Mouse (Mus musculus): ENCODE data around the gene Ndufb4. TPM values are rescaled to one million over a fixed set of nuclear protein-coding genes. Genes with fewer than 3 reads are reported as not detected.
A peak's percentile ranks its signal among the peaks of the same experiment; 100 is the strongest.

The Ndufb4 gene
- polyA plus RNA-seq, 1 experiment from 2014 or later, result 58.1 TPM

DNA sequence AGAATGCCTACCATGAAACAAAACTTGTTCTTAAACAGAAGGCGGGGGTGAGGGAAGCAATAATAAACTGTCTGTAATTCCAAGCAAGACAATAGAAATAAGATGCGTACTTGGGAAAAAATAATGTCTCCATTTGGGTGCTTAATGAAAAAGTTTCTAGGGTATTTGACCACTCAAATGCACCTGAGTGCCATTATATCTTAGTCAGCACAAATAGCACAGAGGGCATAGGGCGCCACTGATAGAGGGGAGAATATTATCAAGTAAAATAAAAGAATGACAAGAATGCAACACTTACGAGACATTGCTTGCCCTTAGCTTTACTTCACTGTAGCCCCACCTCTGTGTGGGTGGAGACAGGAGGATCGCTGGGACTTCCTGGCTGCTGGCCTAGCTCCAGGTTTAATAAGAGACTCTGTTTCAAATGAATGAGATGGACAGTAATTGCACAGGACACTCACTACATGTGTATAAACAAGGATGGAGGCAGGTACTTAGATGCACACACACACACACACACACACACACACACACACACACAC is 11.2 kb upstream of the Ndufb4 start:
- H3K27ac ChIP-seq (ENCODE audit: low read depth, low read length), result no peak overlapping the region
- no peaks in the 10 kb centered on the region for H3K36me3 ChIP-seq (ENCODE audit: control insufficient read depth, insufficient read depth, low read length)
- no peak for ATAC-seq (ENCODE audit: low FRiP score, low TSS enrichment)
- H3K4me3 ChIP-seq (ENCODE audit: low read length), result no peak overlapping the region
- H3K4me2 ChIP-seq (replicated peaks; ENCODE audit: low read depth, low read length), result no peak overlapping the region
- H3K27me3 ChIP-seq (ENCODE audit: control insufficient read depth, insufficient read depth, low read length), result no peaks in the 10 kb centered on the region
- no peaks in the 10 kb centered on the region for H3K4me1 ChIP-seq (ENCODE audit: control insufficient read depth, insufficient read depth, low read length)
- no peak overlapping the region for H3K9ac ChIP-seq (ENCODE audit: low read depth, low read length)
- WGBS, result 76% methylated on average over 5 of the region's 5 CpGs
- no peaks in the 10 kb centered on the region for H3K9me3 ChIP-seq (ENCODE audit: control insufficient read depth, low read length)

DNA sequence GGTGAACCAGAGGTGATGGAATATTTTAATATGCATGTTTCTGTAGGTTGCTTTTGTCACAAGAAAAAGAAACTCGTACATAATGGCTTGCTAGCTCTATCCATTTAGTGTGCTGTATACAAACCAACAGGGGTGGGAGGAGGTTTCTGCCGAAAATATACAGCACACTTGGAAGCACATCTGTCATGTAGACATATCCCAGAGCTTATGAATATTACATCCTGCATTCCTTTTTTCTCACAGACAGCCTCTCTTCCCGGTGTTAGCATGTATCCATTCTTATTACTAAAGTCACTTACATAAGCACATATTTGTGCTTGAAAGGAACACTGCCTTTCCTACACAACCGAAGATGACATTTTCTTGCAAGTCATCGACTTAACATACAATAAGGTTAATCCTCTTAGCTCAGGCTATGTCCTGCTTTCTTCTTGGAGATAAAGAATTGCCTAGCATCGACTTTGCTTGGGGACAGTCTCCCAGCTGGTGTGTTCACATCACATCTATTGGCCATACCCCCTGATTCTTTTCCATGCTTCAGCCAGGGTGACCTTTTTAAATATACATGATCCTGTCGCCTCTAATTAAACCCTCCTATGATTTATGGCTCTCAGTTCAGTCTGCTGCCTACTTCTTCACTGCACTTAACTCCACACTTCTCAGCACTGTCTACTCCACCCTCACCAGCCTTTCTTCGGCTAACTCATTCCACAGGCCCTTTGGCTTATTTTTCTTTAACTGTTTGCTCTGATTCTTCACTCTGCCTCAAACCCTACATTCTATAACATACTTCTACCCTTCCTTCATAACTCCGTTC is 9.6 kb upstream of the Ndufb4 start:
- H3K27ac ChIP-seq (ENCODE audit: low read depth, low read length), result no peak overlapping the region
- no peaks in the 10 kb centered on the region for H3K9me3 ChIP-seq (ENCODE audit: control insufficient read depth, low read length)
- H3K4me1 ChIP-seq (ENCODE audit: control insufficient read depth, insufficient read depth, low read length), result no peaks in the 10 kb centered on the region
- no peak overlapping the region for H3K4me3 ChIP-seq (ENCODE audit: low read length)
- H3K36me3 ChIP-seq (ENCODE audit: control insufficient read depth, insufficient read depth, low read length), result no peaks in the 10 kb centered on the region
- ATAC-seq (ENCODE audit: low FRiP score, low TSS enrichment), result no peak
- H3K4me2 ChIP-seq (replicated peaks; ENCODE audit: low read depth, low read length), result no peak overlapping the region
- H3K9ac ChIP-seq (ENCODE audit: low read depth, low read length), result no peak overlapping the region
- no peaks in the 10 kb centered on the region for H3K27me3 ChIP-seq (ENCODE audit: control insufficient read depth, insufficient read depth, low read length)
- 80% methylated on average over 9 of the region's 9 CpGs for WGBS

DNA sequence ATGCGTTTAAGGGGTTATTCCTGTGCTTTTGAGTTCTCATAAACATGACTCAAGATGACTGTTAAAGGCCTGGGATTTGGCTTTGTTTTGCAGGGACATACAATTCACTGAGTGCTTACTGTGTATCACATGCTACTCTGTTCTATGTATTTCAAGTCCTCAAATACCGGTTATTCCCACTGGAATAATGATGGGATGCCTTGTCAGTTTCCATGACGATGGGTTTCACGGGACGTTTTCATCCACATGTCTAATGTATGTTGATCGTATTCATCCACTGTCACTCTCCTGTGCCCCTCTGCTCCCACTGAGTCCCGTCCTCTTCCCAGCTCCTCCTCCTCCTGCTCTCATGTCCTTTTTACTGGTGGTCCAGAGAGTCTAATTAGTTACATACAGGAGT is 2.5 kb upstream of the Ndufb4 start:
- ATAC-seq (ENCODE audit: low FRiP score, low TSS enrichment), result no peak

DNA sequence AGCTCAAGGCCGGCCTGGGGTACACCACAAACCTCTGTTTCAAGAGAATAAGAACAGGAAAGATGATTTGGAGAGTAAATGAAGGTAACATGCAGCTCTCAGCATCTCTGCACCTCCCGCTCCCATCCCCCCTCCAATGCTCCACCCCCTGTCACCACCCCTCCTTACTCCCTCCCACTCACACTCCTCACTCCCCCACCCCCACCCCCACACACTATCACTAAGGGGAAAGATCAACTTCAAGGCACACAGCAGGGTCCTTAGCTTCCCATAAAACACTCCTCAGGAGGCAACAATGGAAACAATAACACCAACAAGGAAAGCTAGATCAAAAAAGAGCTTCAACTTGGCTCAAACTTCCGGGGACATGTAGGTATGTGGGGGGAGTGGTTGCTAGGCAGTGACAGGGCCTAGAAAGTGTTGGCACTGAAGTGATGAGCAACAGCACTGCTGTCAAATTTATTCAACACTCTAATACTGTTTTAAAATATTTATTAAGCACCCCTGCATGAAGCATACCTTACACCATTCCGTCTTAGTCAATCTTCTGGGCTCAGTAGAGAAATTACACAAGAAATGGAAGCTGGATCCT is 1.6 kb upstream of the Ndufb4 start:
- no peak overlapping the region for H3K4me2 ChIP-seq (replicated peaks; ENCODE audit: low read depth, low read length)
- peak overlapping the region; percentile 47; the same call in 1 of the 2 replicates for H3K27ac ChIP-seq (ENCODE audit: low read depth, low read length)
- no peaks in the 10 kb centered on the region for H3K9me3 ChIP-seq (ENCODE audit: control insufficient read depth, low read length)
- H3K9ac ChIP-seq (ENCODE audit: low read depth, low read length), result no peak overlapping the region
- 15% methylated on average over 4 of the region's 4 CpGs for WGBS
- ATAC-seq (ENCODE audit: low FRiP score, low TSS enrichment), result no peak
- H3K4me1 ChIP-seq (ENCODE audit: control insufficient read depth, insufficient read depth, low read length), result peaks cover 16% of the 10 kb centered on the region; the same call in 1 of the 2 replicates
- no peaks in the 10 kb centered on the region for H3K36me3 ChIP-seq (ENCODE audit: control insufficient read depth, insufficient read depth, low read length)
- no peaks in the 10 kb centered on the region for H3K27me3 ChIP-seq (ENCODE audit: control insufficient read depth, insufficient read depth, low read length)
- H3K4me3 ChIP-seq (ENCODE audit: low read length), result no peak overlapping the region

More for the DNA sequence above, 2.5 kb upstream of the Ndufb4 start:
- Histone ChIP-seq H3K9ac (ENCODE audit: low read depth, low read length) (no peak overlapping the region), H3K9me3 (ENCODE audit: control insufficient read depth, low read length) (no peaks in the 10 kb centered on the region), H3K27ac (ENCODE audit: low read depth, low read length) (no peak overlapping the region), H3K4me1 (ENCODE audit: control insufficient read depth, insufficient read depth, low read length) (peaks cover 16% of the 10 kb centered on the region; the same call in 1 of the 2 replicates), H3K4me3 (ENCODE audit: low read length) (no peak overlapping the region), H3K4me2 (replicated peaks; ENCODE audit: low read depth, low read length) (no peak overlapping the region), H3K27me3 (ENCODE audit: control insufficient read depth, insufficient read depth, low read length) (no peaks in the 10 kb centered on the region), H3K36me3 (ENCODE audit: control insufficient read depth, insufficient read depth, low read length) (no peaks in the 10 kb centered on the region)
- 78% methylated on average over 7 of the region's 7 CpGs for WGBS

DNA sequence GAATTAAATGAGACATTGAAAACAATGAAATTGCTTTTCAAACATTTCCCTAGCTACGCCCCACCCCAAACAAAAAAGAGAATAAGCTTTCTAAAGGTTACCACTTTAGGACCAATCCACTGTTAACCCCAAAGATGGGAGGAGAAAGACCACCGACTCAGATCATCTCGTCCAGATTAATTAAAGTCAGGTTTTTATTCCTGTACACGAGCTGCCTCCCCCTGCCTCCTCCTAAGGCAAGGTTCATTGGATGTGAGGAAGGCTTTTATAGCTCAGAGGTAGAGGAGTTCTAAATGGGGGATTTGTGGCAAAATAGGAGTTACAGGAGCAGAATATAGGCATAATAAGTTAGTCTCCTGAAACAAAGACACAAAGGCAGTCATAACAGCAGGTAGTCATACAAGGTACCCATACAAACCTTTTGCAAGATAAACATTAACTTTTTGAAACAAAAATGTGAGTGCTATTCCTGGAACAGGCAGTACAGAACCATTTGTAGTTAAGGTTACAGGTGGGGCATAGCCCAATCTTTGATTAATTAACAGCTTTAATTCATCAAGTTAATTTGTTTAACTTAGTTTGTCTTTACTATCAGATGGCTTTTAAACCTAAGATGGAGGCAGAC is 690 bp upstream of the Ndufb4 start:
- no peaks in the 10 kb centered on the region for H3K27me3 ChIP-seq (ENCODE audit: control insufficient read depth, insufficient read depth, low read length)
- no peak for ATAC-seq (ENCODE audit: low FRiP score, low TSS enrichment)
- no peaks in the 10 kb centered on the region for H3K36me3 ChIP-seq (ENCODE audit: control insufficient read depth, insufficient read depth, low read length)
- no peak overlapping the region; the same call in 1 of the 2 replicates for H3K4me3 ChIP-seq (ENCODE audit: low read length)
- peak overlapping the region; percentile 30 for H3K4me2 ChIP-seq (replicated peaks; ENCODE audit: low read depth, low read length)
- no peaks in the 10 kb centered on the region for H3K9me3 ChIP-seq (ENCODE audit: control insufficient read depth, low read length)
- WGBS, result 59% methylated on average over 4 of the region's 4 CpGs
- peak overlapping the region; percentile 32 for H3K27ac ChIP-seq (ENCODE audit: low read depth, low read length)
- peaks cover 16% of the 10 kb centered on the region; the same call in 1 of the 2 replicates for H3K4me1 ChIP-seq (ENCODE audit: control insufficient read depth, insufficient read depth, low read length)
- H3K9ac ChIP-seq (ENCODE audit: low read depth, low read length), result no peak overlapping the region

DNA sequence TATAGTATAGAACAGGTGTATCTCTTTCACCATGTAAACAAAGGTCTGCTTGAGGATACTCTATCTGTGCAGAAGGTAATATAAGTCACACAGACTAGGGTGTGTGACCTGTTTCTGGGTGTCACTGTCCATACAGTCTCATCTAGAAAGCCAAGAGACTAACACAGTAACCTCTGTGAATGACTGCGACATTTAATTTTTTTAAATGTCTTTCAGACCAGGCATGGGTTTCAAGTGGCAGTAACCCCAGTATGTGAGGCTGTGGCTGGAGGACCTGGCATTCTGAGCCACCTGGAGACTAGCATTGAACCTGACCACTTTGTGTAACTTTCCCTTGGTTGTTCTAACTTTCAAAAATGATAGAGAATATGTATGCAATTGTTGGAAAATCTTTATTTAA is 1.2 kb downstream of the Ndufb4 start:
- Histone ChIP-seq H3K4me1 (ENCODE audit: control insufficient read depth, insufficient read depth, low read length) (peaks cover 16% of the 10 kb centered on the region; the same call in 1 of the 2 replicates), H3K4me3 (ENCODE audit: low read length) (peak overlapping the region; percentile 57; the same call in 1 of the 2 replicates), H3K27me3 (ENCODE audit: control insufficient read depth, insufficient read depth, low read length) (no peaks in the 10 kb centered on the region), H3K36me3 (ENCODE audit: control insufficient read depth, insufficient read depth, low read length) (peaks cover 2% of the 10 kb centered on the region), H3K9ac (ENCODE audit: low read depth, low read length) (no peak overlapping the region), H3K27ac (ENCODE audit: low read depth, low read length) (no peak overlapping the region), H3K4me2 (replicated peaks; ENCODE audit: low read depth, low read length) (peak overlapping the region; percentile 39), H3K9me3 (ENCODE audit: control insufficient read depth, low read length) (no peaks in the 10 kb centered on the region)
- 90% methylated on average over 1 of the region's 1 CpGs for WGBS
- no peak for ATAC-seq (ENCODE audit: low FRiP score, low TSS enrichment)

DNA sequence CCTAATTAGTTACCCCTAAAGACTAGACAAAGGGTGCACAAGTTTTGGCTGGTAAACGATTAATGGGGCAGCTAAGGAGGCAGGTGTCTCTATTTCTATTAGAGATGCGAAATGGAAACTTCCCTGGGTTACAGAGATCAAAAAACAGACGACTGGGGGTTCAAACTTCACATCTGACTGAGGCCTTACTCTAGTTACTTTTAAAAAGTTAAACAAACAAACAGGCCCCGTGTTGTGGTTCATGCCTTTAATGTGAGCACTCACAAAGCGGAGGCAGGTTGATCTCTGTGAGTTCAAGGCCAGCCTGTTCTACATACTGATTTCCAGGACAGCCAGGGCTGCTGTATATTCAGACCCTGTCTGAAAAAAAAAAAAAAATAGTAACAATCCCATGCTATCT is 1.6 kb downstream of the Ndufb4 start:
- peak overlapping the region; percentile 57; the same call in 1 of the 2 replicates for H3K4me3 ChIP-seq (ENCODE audit: low read length)

DNA sequence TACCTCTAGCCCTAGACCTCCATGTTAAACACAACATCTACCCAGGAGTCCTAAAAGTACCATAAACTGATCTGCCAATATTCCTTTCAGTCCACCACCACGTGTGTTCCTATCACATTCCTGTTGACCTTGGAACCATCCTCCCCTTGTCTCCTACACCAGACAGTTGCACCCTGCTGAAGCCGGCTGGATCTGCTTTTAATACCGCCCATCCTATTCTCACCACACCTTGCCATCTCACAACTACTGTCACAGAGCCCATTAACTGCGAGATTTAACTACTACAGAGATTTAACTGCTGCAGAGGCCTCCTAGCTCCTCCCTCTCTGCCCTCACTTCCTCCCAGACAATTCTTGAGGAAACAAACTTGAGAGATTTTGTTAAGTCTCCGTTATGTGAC is 2.8 kb downstream of the Ndufb4 start:
- H3K4me2 ChIP-seq (replicated peaks; ENCODE audit: low read depth, low read length), result no peak overlapping the region
- no peaks in the 10 kb centered on the region for H3K9me3 ChIP-seq (ENCODE audit: control insufficient read depth, low read length)
- H3K4me1 ChIP-seq (ENCODE audit: control insufficient read depth, insufficient read depth, low read length), result peaks cover 16% of the 10 kb centered on the region; the same call in 1 of the 2 replicates
- peaks cover 18% of the 10 kb centered on the region for H3K36me3 ChIP-seq (ENCODE audit: control insufficient read depth, insufficient read depth, low read length)
- WGBS, result 42% methylated on average over 5 of the region's 5 CpGs
- no peak overlapping the region for H3K9ac ChIP-seq (ENCODE audit: low read depth, low read length)
- peak; percentile 33 for ATAC-seq (ENCODE audit: low FRiP score, low TSS enrichment)
- no peak overlapping the region for H3K4me3 ChIP-seq (ENCODE audit: low read length)
- no peaks in the 10 kb centered on the region for H3K27me3 ChIP-seq (ENCODE audit: control insufficient read depth, insufficient read depth, low read length)
- H3K27ac ChIP-seq (ENCODE audit: low read depth, low read length), result no peak overlapping the region

More for the DNA sequence above, 1.6 kb downstream of the Ndufb4 start:
- Histone ChIP-seq H3K4me2 (replicated peaks; ENCODE audit: low read depth, low read length) (peak overlapping the region; percentile 39), H3K9me3 (ENCODE audit: control insufficient read depth, low read length) (no peaks in the 10 kb centered on the region), H3K4me1 (ENCODE audit: control insufficient read depth, insufficient read depth, low read length) (peaks cover 16% of the 10 kb centered on the region; the same call in 1 of the 2 replicates), H3K27me3 (ENCODE audit: control insufficient read depth, insufficient read depth, low read length) (no peaks in the 10 kb centered on the region), H3K36me3 (ENCODE audit: control insufficient read depth, insufficient read depth, low read length) (peaks cover 6% of the 10 kb centered on the region), H3K9ac (ENCODE audit: low read depth, low read length) (no peak overlapping the region), H3K27ac (ENCODE audit: low read depth, low read length) (no peak overlapping the region)
- WGBS, result 53% methylated on average over 5 of the region's 5 CpGs
- ATAC-seq (ENCODE audit: low FRiP score, low TSS enrichment), result no peak

All from kidney, embryonic 14.5 days (tissue).